Mouse (Mus musculus): ENCODE data around the gene Cnot1.

Cnot1 gene

GRCm38 (mm10) chr8:95807331-95807843 lies at the start of gene Cnot1:
Cnot1 (minus strand) TSS chr8:95807464.
- in situ Hi-C loops (cut with MboI; ENCODE audit: unreplicated experiment in 2 of 2): loop anchor here in 1 of 2 experiments (25.0 kb wide), 1 partner anchor 470 kb away; the partner anchor contains the start of genes Usb1 and Zfp319

DNA sequence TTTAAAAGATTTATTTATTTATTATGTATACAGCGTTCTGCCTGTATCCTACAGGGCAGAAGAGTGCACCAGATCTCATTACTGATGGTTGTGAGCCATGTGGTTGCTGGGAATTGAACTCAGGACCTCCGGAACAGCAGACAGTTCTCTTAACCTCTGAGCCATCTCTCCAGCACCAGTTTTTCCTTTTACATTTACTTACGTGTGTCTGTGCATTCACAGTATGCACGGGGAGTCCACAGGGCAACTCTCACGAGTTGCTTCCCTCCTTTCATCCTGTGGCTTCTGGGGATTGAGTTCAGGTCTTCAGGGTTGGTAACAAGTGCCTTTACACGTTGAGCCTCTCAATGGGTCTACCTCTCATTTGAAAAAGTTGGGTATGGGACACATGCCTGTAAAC lies 46.9 kb upstream of the Cnot1 start:
- in situ Hi-C loops (cut with MboI; ENCODE audit: unreplicated experiment in 2 of 2): loop anchor here in 1 of 2 experiments (5.0 kb wide), 1 partner anchor 33 kb away; the partner anchor contains the start of gene Got2

GRCm38 (mm10) chr8:95853102-95853843 lies 46.0 kb upstream of the Cnot1 start, which contains the start of gene Slc38a7:
Slc38a7 (minus strand) TSS chr8:95853539.
- in situ Hi-C loops (cut with MboI; ENCODE audit: unreplicated experiment in 2 of 2): loop anchor here in 1 of 2 experiments (5.0 kb wide), 1 partner anchor 34 kb away; the partner anchor contains the start of gene Got2

- in situ Hi-C loops (cut with MboI; ENCODE audit: unreplicated experiment in 2 of 2): loop anchor here in 1 of 2 experiments (5.0 kb wide), 1 partner anchor 35 kb away; the partner anchor contains the start of gene Got2
These were observed 45.0 kb upstream of the Cnot1 start for GRCm38 (mm10) chr8:95852290-95852689.

- in situ Hi-C loops (cut with MboI; ENCODE audit: unreplicated experiment in 2 of 2): loop anchor here in 1 of 2 experiments (5.0 kb wide), 1 partner anchor 37 kb away; the partner anchor contains the start of gene Got2
These were observed 43.1 kb upstream of the Cnot1 start for GRCm38 (mm10) chr8:95850326-95850725.

GRCm38 (mm10) chr8:95848734-95849464 lies 41.6 kb upstream of the Cnot1 start:
- in situ Hi-C loops (cut with MboI; ENCODE audit: unreplicated experiment in 2 of 2): loop anchor here in 1 of 2 experiments (25.0 kb wide), 1 partner anchor 512 kb away; the partner anchor contains the start of genes Usb1 and Zfp319

DNA sequence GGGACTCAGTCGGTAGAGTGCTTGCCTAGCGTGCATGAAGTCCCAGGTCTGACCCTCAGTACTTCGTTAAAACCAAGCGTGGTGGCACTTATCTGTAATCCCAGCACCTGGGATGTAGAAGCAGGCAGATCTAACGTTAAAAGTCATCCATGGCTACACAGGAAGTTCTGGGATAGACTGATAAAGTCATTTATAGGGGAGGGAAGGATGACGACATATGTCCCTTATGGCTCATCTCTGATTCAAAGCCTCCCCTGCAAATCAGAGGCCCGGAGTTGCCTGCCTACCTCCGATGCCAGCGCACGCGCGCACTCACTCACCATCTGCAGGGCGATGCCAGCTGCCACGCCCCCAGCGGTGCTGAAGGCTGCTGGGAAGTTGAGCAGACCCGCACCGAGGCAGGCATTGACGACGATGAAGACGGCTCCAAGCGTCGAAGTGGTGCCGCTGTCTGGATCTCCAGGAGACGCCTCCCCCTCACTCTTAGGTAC lies 40.8 kb upstream of the Cnot1 start:
- in situ Hi-C loops (cut with MboI; ENCODE audit: unreplicated experiment in 2 of 2): loop anchor here in 1 of 2 experiments (25.0 kb wide), 1 partner anchor 511 kb away; the partner anchor contains the start of genes Usb1 and Zfp319

- in situ Hi-C loops (cut with MboI; ENCODE audit: unreplicated experiment in 2 of 2): loop anchor here in 1 of 2 experiments (25.0 kb wide), 1 partner anchor 508 kb away; the partner anchor contains the start of genes Usb1 and Zfp319
These were observed 37.8 kb upstream of the Cnot1 start for GRCm38 (mm10) chr8:95845026-95845425.

GRCm38 (mm10) chr8:95843968-95844367 lies 36.7 kb upstream of the Cnot1 start:
- in situ Hi-C loops (cut with MboI; ENCODE audit: unreplicated experiment in 2 of 2): loop anchor here in 1 of 2 experiments (25.0 kb wide), 1 partner anchor 507 kb away; the partner anchor contains the start of genes Usb1 and Zfp319

GRCm38 (mm10) chr8:95841436-95841835 lies 34.2 kb upstream of the Cnot1 start:
- in situ Hi-C loops (cut with MboI; ENCODE audit: unreplicated experiment in 2 of 2): loop anchor here in 1 of 2 experiments (25.0 kb wide), 1 partner anchor 504 kb away; the partner anchor contains the start of genes Usb1 and Zfp319

GRCm38 (mm10) chr8:95839289-95839688 lies 32.0 kb upstream of the Cnot1 start:
- in situ Hi-C loops (cut with MboI; ENCODE audit: unreplicated experiment in 2 of 2): loop anchor here in 1 of 2 experiments (10.0 to 25.0 kb wide), 2 partner anchors 224 to 502 kb away; partner anchors contain the start of genes Usb1 and Zfp319

- in situ Hi-C loops (cut with MboI; ENCODE audit: unreplicated experiment in 2 of 2): loop anchor here in 1 of 2 experiments (10.0 to 25.0 kb wide), 2 partner anchors 222 to 500 kb away; partner anchors contain the start of genes Usb1 and Zfp319
These were observed 30.0 kb upstream of the Cnot1 start for GRCm38 (mm10) chr8:95837266-95837665.

DNA sequence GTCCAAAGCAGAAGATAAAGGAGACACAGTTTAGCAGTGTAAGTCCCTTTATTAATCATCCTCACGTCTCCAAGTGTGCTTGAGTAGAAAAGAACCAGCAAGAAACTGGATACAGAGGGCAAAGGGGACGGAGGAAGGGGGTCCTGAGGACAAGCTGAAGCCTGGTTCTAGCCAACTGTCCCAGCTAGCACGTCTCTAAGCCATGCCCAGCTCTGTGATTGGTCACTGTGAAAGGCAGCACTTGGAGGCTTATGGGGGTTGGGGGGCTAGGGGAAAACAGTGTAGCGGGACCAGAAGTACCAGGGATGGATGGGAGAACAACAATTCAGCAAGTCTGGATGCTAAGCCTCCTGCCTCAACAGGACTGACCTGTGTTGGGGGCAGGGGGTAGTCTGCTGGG lies 28.6 kb upstream of the Cnot1 start:
- in situ Hi-C loops (cut with MboI; ENCODE audit: unreplicated experiment in 2 of 2): loop anchor here in 1 of 2 experiments (10.0 to 25.0 kb wide), 2 partner anchors 221 to 499 kb away; partner anchors contain the start of genes Usb1 and Zfp319

- in situ Hi-C loops (cut with MboI; ENCODE audit: unreplicated experiment in 2 of 2): loop anchor here (5.0 to 25.0 kb wide), 5 partner anchors 121 to 496 kb away; partner anchors contain the start of genes Usb1 (in 1 of the 2) and Zfp319 (in 1 of the 2)
These were observed 26.2 kb upstream of the Cnot1 start for GRCm38 (mm10) chr8:95833435-95833984.

- in situ Hi-C loops (cut with MboI; ENCODE audit: unreplicated experiment in 2 of 2): loop anchor here (5.0 to 25.0 kb wide), 5 partner anchors 121 to 496 kb away; partner anchors contain the start of genes Usb1 (in 1 of the 2) and Zfp319 (in 1 of the 2)
These were observed 25.6 kb upstream of the Cnot1 start for GRCm38 (mm10) chr8:95832603-95833434.

DNA sequence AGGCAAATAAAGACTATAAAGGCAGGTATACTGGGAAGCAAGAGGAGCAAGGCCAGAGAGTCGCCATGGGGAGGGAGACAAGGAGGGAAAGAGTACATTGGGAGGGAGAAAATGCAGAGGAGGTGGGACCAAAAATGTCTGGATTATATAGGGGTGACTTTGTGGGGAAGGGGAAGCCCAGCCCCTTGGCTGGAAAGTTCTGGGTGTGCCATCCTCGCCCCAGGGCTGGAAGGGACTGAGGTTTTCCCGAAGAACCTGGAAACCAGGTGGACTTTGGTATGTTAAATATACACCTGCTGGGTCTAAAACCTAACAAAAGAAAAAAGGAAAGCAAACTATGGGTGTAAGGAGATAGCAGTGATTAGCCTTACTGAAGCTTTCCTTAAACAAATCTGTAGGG lies 22.9 kb upstream of the Cnot1 start:
- in situ Hi-C loops (cut with MboI; ENCODE audit: unreplicated experiment in 2 of 2): loop anchor here (5.0 to 25.0 kb wide), 5 partner anchors 118 to 493 kb away; partner anchors contain the start of genes Usb1 (in 1 of the 2) and Zfp319 (in 1 of the 2)

GRCm38 (mm10) chr8:95825162-95825561 lies 17.9 kb upstream of the Cnot1 start, which contains the start of gene Sap18b:
Sap18b (plus strand) TSS chr8:95825346.
- in situ Hi-C loops (cut with MboI; ENCODE audit: unreplicated experiment in 2 of 2): loop anchor here in 1 of 2 experiments (25.0 kb wide), 1 partner anchor 488 kb away; the partner anchor contains the start of genes Usb1 and Zfp319

DNA sequence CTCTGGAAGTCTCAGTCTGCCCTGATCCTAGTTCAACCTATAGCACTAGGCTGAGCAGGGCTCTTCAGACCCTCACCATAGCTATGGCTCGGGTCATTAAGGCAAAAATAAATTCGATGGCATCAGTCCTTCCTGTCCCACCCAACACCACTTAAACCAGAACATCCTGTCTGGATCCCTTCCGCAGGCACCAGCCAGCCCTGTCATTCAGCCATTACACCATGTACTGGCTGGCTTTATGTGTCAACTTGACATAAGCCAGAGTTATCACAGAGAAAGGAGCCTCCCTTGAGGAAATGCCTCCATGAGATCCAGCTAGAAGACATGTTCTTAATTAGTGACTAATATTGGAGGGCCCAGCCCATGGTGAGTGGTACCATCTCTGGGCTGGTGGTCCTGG lies 15.4 kb upstream of the Cnot1 start:
- in situ Hi-C loops (cut with MboI; ENCODE audit: unreplicated experiment in 2 of 2): loop anchor here in 1 of 2 experiments (25.0 kb wide), 1 partner anchor 485 kb away; the partner anchor contains the start of genes Usb1 and Zfp319

Data from v-Abl transformed pro-B cells (cell line).